Comparison of ENCODE assay signal across 10 mouse cellular contexts in genomic region chr19:6933102-6933435, GRCm38 (mm10). TPM values are rescaled to one million over a fixed set of nuclear protein-coding genes. Genes with fewer than 3 reads are reported as not detected.
DNase-seq lines count a peak whose midpoint lies in the region; ATAC-seq and TF ChIP-seq lines count a peak whose summit lies in the region.
"Had no signal": no experiment of that assay in that cellular context is flagged by ENCODE, and none has a peak within 500 bp of the region (broad histone marks: within the 10 kb centered on the region; RNA-seq: fewer than 3 reads in every experiment).

No protein-coding gene starts in this region.

- peaks cover 14% of the 10 kb centered on the region for H3K4me1 ChIP-seq in heart, embryonic 15.5 days (replicated peaks)
- H3K4me1 ChIP-seq in stomach, embryonic 14.5 days (ENCODE audit: control insufficient read depth, insufficient read depth, low read length) = peaks cover 10% of the 10 kb centered on the region; the same call in 1 of the 2 replicates
- no peaks in the 10 kb centered on the region for H3K4me1 ChIP-seq in stomach, postnatal 0 days (replicated peaks; ENCODE audit: control insufficient read depth, insufficient read depth)
- H3K4me1 ChIP-seq in limb, embryonic 10.5 days = peaks cover 8% of the 10 kb centered on the region
- peaks cover 11% of the 10 kb centered on the region for H3K4me1 ChIP-seq in stomach, embryonic 16.5 days (ENCODE audit: control insufficient read depth, insufficient read depth, low read length)

- H3K27ac ChIP-seq in heart, embryonic 15.5 days = no peak overlapping the region
- H3K27ac ChIP-seq in stomach, embryonic 14.5 days (ENCODE audit: low read length) = no peak overlapping the region
- H3K27ac ChIP-seq in stomach, postnatal 0 days (replicated peaks) = no peak overlapping the region
- no peak overlapping the region for H3K27ac ChIP-seq in limb, embryonic 10.5 days
- no peak overlapping the region for H3K27ac ChIP-seq in stomach, embryonic 16.5 days (ENCODE audit: low read length)
- H3K27ac ChIP-seq: liver, embryonic 14.5 days had no signal

- WGBS in heart, embryonic 15.5 days = 38% methylated on average over 4 of the region's 4 CpGs
- 30% methylated on average over 4 of the region's 4 CpGs for WGBS in stomach, embryonic 14.5 days
- WGBS in stomach, postnatal 0 days = 60% methylated on average over 4 of the region's 4 CpGs
- 16% methylated on average over 4 of the region's 4 CpGs for WGBS in limb, embryonic 10.5 days
- WGBS in stomach, embryonic 16.5 days = 34% methylated on average over 4 of the region's 4 CpGs

- H3K9me3 ChIP-seq in heart, embryonic 15.5 days (replicated peaks) = no peaks in the 10 kb centered on the region
- no peaks in the 10 kb centered on the region for H3K9me3 ChIP-seq in stomach, embryonic 14.5 days (ENCODE audit: control insufficient read depth, low read depth, low read length)
- H3K9me3 ChIP-seq in stomach, postnatal 0 days (ENCODE audit: control insufficient read depth, low read length) = no peaks in the 10 kb centered on the region
- H3K9me3 ChIP-seq in limb, embryonic 10.5 days (replicated peaks) = no peaks in the 10 kb centered on the region
- H3K9me3 ChIP-seq in stomach, embryonic 16.5 days (replicated peaks; ENCODE audit: control insufficient read depth, low read length) = no peaks in the 10 kb centered on the region

- H3K9ac ChIP-seq in heart, embryonic 15.5 days = no peak overlapping the region
- no peak overlapping the region for H3K9ac ChIP-seq in stomach, embryonic 14.5 days (replicated peaks; ENCODE audit: low read depth, low read length)
- no peak overlapping the region; the same call in 1 of the 2 replicates for H3K9ac ChIP-seq in stomach, postnatal 0 days (ENCODE audit: low read length)
- 0 out of 2 replicates have a peak overlapping the region, but pooled peaks have one; percentile 71 for H3K9ac ChIP-seq in stomach, embryonic 16.5 days (ENCODE audit: low read length)
- H3K9ac ChIP-seq: liver, embryonic 14.5 days had no signal

- DNase-seq in heart, adult 18-20 months = no peak
- no peak for DNase-seq in stomach, postnatal 0 days (ENCODE audit: low spot score)
- DNase-seq in limb, embryonic 10.5 days (ENCODE audit: low spot score) = no peak
- no peak for DNase-seq in ovary, adult 18-20 months (ENCODE audit: low spot score)

- no peak for TF ChIP-seq EP300 in stomach, postnatal 0 days (optimal IDR thresholded peaks at IDR 0.05)

- H3K4me3 ChIP-seq in heart, embryonic 15.5 days = peak overlapping the region; percentile 49
- H3K4me3 ChIP-seq in stomach, embryonic 14.5 days (ENCODE audit: low read depth, low read length) = no peak overlapping the region
- H3K4me3 ChIP-seq in stomach, postnatal 0 days (ENCODE audit: low read depth, low read length) = no peak overlapping the region
- H3K4me3 ChIP-seq in limb, embryonic 10.5 days = 0 out of 2 replicates have a peak overlapping the region, but pooled peaks have one; percentile 39
- H3K4me3 ChIP-seq in stomach, embryonic 16.5 days (replicated peaks; ENCODE audit: low read length) = no peak overlapping the region

- ATAC-seq in heart, embryonic 15.5 days (replicated peaks; ENCODE audit: insufficient number of reproducible peaks, insufficient read depth, low FRiP score, low read depth) = 0 out of 2 replicates have a peak, but pooled peaks have one; percentile 9
- no peak for ATAC-seq in stomach, embryonic 14.5 days (ENCODE audit: insufficient number of reproducible peaks, insufficient read depth, low FRiP score, low read depth)
- ATAC-seq in stomach, postnatal 0 days (ENCODE audit: low FRiP score, low TSS enrichment) = no peak
- no peak for ATAC-seq in stomach, embryonic 16.5 days (ENCODE audit: insufficient read depth, low FRiP score)
- no peak for ATAC-seq in cerebellum, adult (ENCODE audit: insufficient number of reproducible peaks, low FRiP score, low TSS enrichment)
- ATAC-seq: activated CD4-positive, CD25-positive, alpha-beta regulatory T cell, adult 4 months had no signal

- TF ChIP-seq CTCF in stomach, postnatal 0 days (IDR thresholded peaks at IDR 0.05; ENCODE audit: low read depth) = no peak

- H3K27me3 ChIP-seq in heart, embryonic 15.5 days = peaks cover 78% of the 10 kb centered on the region
- peaks cover 39% of the 10 kb centered on the region for H3K27me3 ChIP-seq in stomach, embryonic 14.5 days (ENCODE audit: control insufficient read depth, insufficient read depth, low read length)
- peaks cover 10% of the 10 kb centered on the region for H3K27me3 ChIP-seq in stomach, postnatal 0 days (ENCODE audit: control insufficient read depth, insufficient read depth, low read length)
- peaks cover 92% of the 10 kb centered on the region for H3K27me3 ChIP-seq in limb, embryonic 10.5 days (ENCODE audit: low read depth, poor library complexity, severe bottlenecking)
- H3K27me3 ChIP-seq in stomach, embryonic 16.5 days (ENCODE audit: control insufficient read depth, insufficient read depth, low read length) = peaks cover 42% of the 10 kb centered on the region

- no peaks in the 10 kb centered on the region for H3K36me3 ChIP-seq in heart, embryonic 15.5 days
- no peaks in the 10 kb centered on the region for H3K36me3 ChIP-seq in stomach, embryonic 14.5 days (ENCODE audit: control insufficient read depth, insufficient read depth, low read length)
- H3K36me3 ChIP-seq in stomach, postnatal 0 days (ENCODE audit: control insufficient read depth, insufficient read depth, low read length) = no peaks in the 10 kb centered on the region
- H3K36me3 ChIP-seq in limb, embryonic 10.5 days = no peaks in the 10 kb centered on the region
- H3K36me3 ChIP-seq in stomach, embryonic 16.5 days (ENCODE audit: control insufficient read depth, insufficient read depth, low read length) = no peaks in the 10 kb centered on the region

- peak overlapping the region; percentile 78 for H3K4me2 ChIP-seq in heart, embryonic 15.5 days
- H3K4me2 ChIP-seq in stomach, embryonic 14.5 days (replicated peaks; ENCODE audit: low read depth, low read length) = 0 out of 2 replicates have a peak overlapping the region, but pooled peaks have one; percentile 83
- H3K4me2 ChIP-seq in stomach, postnatal 0 days (replicated peaks; ENCODE audit: low read depth) = no peak overlapping the region
- H3K4me2 ChIP-seq in stomach, embryonic 16.5 days (ENCODE audit: low read depth, low read length) = no peak overlapping the region

RNA-seq across cellular contexts. Expression of gene Kcnk4, which starts 1.2 kb away (rescaled TPM):
- polyA plus RNA-seq in heart, embryonic 15.5 days (2015; fragmentation: Nextera tagmentation; extraction: Ambion mirVana) = 0.14 and 1.1 TPM in 2 replicates
- not detected for total RNA-seq in heart, adult 18-20 months (2021)
- polyA plus RNA-seq in stomach, embryonic 14.5 days (2014; fragmentation: Nextera tagmentation; extraction: Ambion mirVana) = 0.35 and 0.95 TPM in 2 replicates
- 0.75 and 0.98 TPM in 2 replicates for polyA plus RNA-seq in stomach, postnatal 0 days (2015; fragmentation: Nextera tagmentation; extraction: Ambion mirVana)
- 0.11 TPM in 1 of 2 replicates, not detected in the other for polyA plus RNA-seq in limb, embryonic 10.5 days (2016; fragmentation: Nextera tagmentation; extraction: Ambion mirVana)
- 0.68 and 0.79 TPM in 2 replicates for polyA plus RNA-seq in stomach, embryonic 16.5 days (2015; fragmentation: Nextera tagmentation; extraction: Ambion mirVana)
- polyA plus RNA-seq: activated CD4-positive, CD25-positive, alpha-beta regulatory T cell, adult 4 months had no signal

RNA-seq across cellular contexts. Expression of gene Catsperz, which starts 7.9 kb away (rescaled TPM):
- 1.9 and 3.4 TPM in 2 replicates for polyA plus RNA-seq in heart, embryonic 15.5 days (2015; fragmentation: Nextera tagmentation; extraction: Ambion mirVana)
- total RNA-seq in heart, adult 18-20 months (2021) = not detected
- 1.5 and 1.8 TPM in 2 replicates for polyA plus RNA-seq in stomach, embryonic 14.5 days (2014; fragmentation: Nextera tagmentation; extraction: Ambion mirVana)
- 3.7 and 4.5 TPM in 2 replicates for polyA plus RNA-seq in stomach, postnatal 0 days (2015; fragmentation: Nextera tagmentation; extraction: Ambion mirVana)
- 0.76 and 0.93 TPM in 2 replicates for polyA plus RNA-seq in limb, embryonic 10.5 days (2016; fragmentation: Nextera tagmentation; extraction: Ambion mirVana)
- polyA plus RNA-seq in stomach, embryonic 16.5 days (2015; fragmentation: Nextera tagmentation; extraction: Ambion mirVana) = 1.8 and 2.8 TPM in 2 replicates
- polyA plus RNA-seq: activated CD4-positive, CD25-positive, alpha-beta regulatory T cell, adult 4 months had no signal

RNA-seq across cellular contexts. Expression of gene Bad, which starts 8.6 kb away (rescaled TPM):
- 55.6 and 58.1 TPM in 2 replicates for polyA plus RNA-seq in heart, embryonic 15.5 days (2015; fragmentation: Nextera tagmentation; extraction: Ambion mirVana)
- 10 to 100 TPM; 21.1 to 22.4 TPM for total RNA-seq in heart, adult 18-20 months (2021)
- 69.1 and 70.8 TPM in 2 replicates for polyA plus RNA-seq in stomach, embryonic 14.5 days (2014; fragmentation: Nextera tagmentation; extraction: Ambion mirVana)
- polyA plus RNA-seq in stomach, postnatal 0 days (2015; fragmentation: Nextera tagmentation; extraction: Ambion mirVana) = 79.0 and 82.8 TPM in 2 replicates
- 51.8 and 55.3 TPM in 2 replicates for polyA plus RNA-seq in limb, embryonic 10.5 days (2016; fragmentation: Nextera tagmentation; extraction: Ambion mirVana)
- 87.1 and 89.0 TPM in 2 replicates for polyA plus RNA-seq in stomach, embryonic 16.5 days (2015; fragmentation: Nextera tagmentation; extraction: Ambion mirVana)

RNA-seq across cellular contexts. Expression of gene Gpr137, which starts 9.2 kb away (rescaled TPM):
- 20.8 and 27.7 TPM in 2 replicates for polyA plus RNA-seq in heart, embryonic 15.5 days (2015; fragmentation: Nextera tagmentation; extraction: Ambion mirVana)
- 10 to 100 TPM; 32.4 to 33.0 TPM for total RNA-seq in heart, adult 18-20 months (2021)
- polyA plus RNA-seq in stomach, embryonic 14.5 days (2014; fragmentation: Nextera tagmentation; extraction: Ambion mirVana) = 21.8 and 24.8 TPM in 2 replicates
- 24.7 and 28.7 TPM in 2 replicates for polyA plus RNA-seq in stomach, postnatal 0 days (2015; fragmentation: Nextera tagmentation; extraction: Ambion mirVana)
- polyA plus RNA-seq in limb, embryonic 10.5 days (2016; fragmentation: Nextera tagmentation; extraction: Ambion mirVana) = 21.6 and 24.4 TPM in 2 replicates
- polyA plus RNA-seq in stomach, embryonic 16.5 days (2015; fragmentation: Nextera tagmentation; extraction: Ambion mirVana) = 20.2 and 22.1 TPM in 2 replicates

RNA-seq across cellular contexts. Expression of gene Esrra, which starts 11.5 kb away (rescaled TPM):
- polyA plus RNA-seq in heart, embryonic 15.5 days (2015; fragmentation: Nextera tagmentation; extraction: Ambion mirVana) = 36.9 and 39.3 TPM in 2 replicates
- 100 to 1,000 TPM; 150 to 178 TPM for total RNA-seq in heart, adult 18-20 months (2021)
- 6.5 and 6.8 TPM in 2 replicates for polyA plus RNA-seq in stomach, embryonic 14.5 days (2014; fragmentation: Nextera tagmentation; extraction: Ambion mirVana)
- 20.4 and 20.8 TPM in 2 replicates for polyA plus RNA-seq in stomach, postnatal 0 days (2015; fragmentation: Nextera tagmentation; extraction: Ambion mirVana)
- 6.2 and 7.0 TPM in 2 replicates for polyA plus RNA-seq in limb, embryonic 10.5 days (2016; fragmentation: Nextera tagmentation; extraction: Ambion mirVana)
- polyA plus RNA-seq in stomach, embryonic 16.5 days (2015; fragmentation: Nextera tagmentation; extraction: Ambion mirVana) = 17.8 and 18.0 TPM in 2 replicates

Comparison
In these comparisons a context has a peak if more than half of its experiments do, and no peak if none do; other contexts are left out.
1. H3K4me2 ChIP-seq: peak in heart, embryonic 15.5 days (single experiment) and stomach, embryonic 14.5 days (single experiment); none in stomach, postnatal 0 days (single experiment) and stomach, embryonic 16.5 days (single experiment).
2. H3K4me3 ChIP-seq: peak in heart, embryonic 15.5 days (single experiment) and limb, embryonic 10.5 days (single experiment); none in stomach, embryonic 14.5 days (single experiment), stomach, postnatal 0 days (single experiment) and stomach, embryonic 16.5 days (single experiment).